Mouse (Mus musculus): ENCODE results near the gene Zdhhc18. TPM values are rescaled to one million over a fixed set of nuclear protein-coding genes. Genes with fewer than 3 reads are reported as not detected.

Zdhhc18 gene
- total RNA-seq, 2 experiments from 2014 or later, result 15.2 to 24.9 TPM

GRCm38 (mm10) chr4:133557041-133557717, 92.8 kb downstream of the Zdhhc18 start:
- DNase-seq, result no peak

Small RNA genes lying within 50 kb of the gene (microRNA-seq; reads per million reads assigned to microRNA genes)
- gene Gm23158, result not detected

Other genes starting within 250 kb of the Zdhhc18 start
- gene Tent5b, start 170.0 kb downstream of the Zdhhc18 start, total RNA-seq (2021), result 1 to 10 TPM; 1.0 to 3.5 TPM
- 1 to 10 TPM; 3.4 to 4.6 TPM for gene Trnp1, start 151.6 kb downstream of the Zdhhc18 start, total RNA-seq (2021)
- gene Kdf1, start 131.2 kb downstream of the Zdhhc18 start, total RNA-seq (2021), result 1 to 10 TPM in 1 of 2 experiments, under 1 TPM in 1; 0.76 to 4.6 TPM
- 100 to 1,000 TPM; 152 to 166 TPM for gene Nudc, start 104.2 kb downstream of the Zdhhc18 start, total RNA-seq (2021)
- gene Nr0b2, start 96.8 kb downstream of the Zdhhc18 start, total RNA-seq (2021), result 10 to 100 TPM; 27.9 to 52.7 TPM
- 1 to 10 TPM; 4.8 to 5.7 TPM for gene Gpatch3, start 75.4 kb downstream of the Zdhhc18 start, total RNA-seq (2021)
- gene Gpn2, start 65.8 kb downstream of the Zdhhc18 start, total RNA-seq (2021), result 10 to 100 TPM; 16.4 to 21.4 TPM
- gene Sfn, start 48.0 kb downstream of the Zdhhc18 start, total RNA-seq (2021), result 1 to 10 TPM; 1.2 to 1.4 TPM
- 10 to 100 TPM; 17.7 to 20.8 TPM for gene Pigv, start 22.5 kb upstream of the Zdhhc18 start, total RNA-seq (2021)
- gene Arid1a, start 106.6 kb upstream of the Zdhhc18 start, total RNA-seq (2021), result 10 to 100 TPM; 51.8 to 54.7 TPM
- 10 to 100 TPM; 13.6 to 18.1 TPM for gene Rps6ka1, start 237.6 kb upstream of the Zdhhc18 start, total RNA-seq (2021)